Mouse (Mus musculus): Measurements from ENCODE around the gene Ganc.

Ganc gene

GRCm38 (mm10) chr2:120403653-120403985 is at the start of gene Ganc:
Gene Ganc, plus strand, starts transcription at chr2:120403896.
- no peak for DNase-seq (ENCODE audit: low spot score in 2 of 2)

- DNase-seq (ENCODE audit: low spot score in 2 of 2): no peak
Observed at GRCm38 (mm10) chr2:120360425-120360824, 43.3 kb upstream of the Ganc start.

GRCm38 (mm10) chr2:120366501-120366900 is 37.2 kb upstream of the Ganc start:
- DNase-seq (ENCODE audit: low spot score in 2 of 2): no peak

GRCm38 (mm10) chr2:120367416-120368207 is 36.1 kb upstream of the Ganc start:
- no peak for DNase-seq (ENCODE audit: low spot score in 2 of 2)

- DNase-seq (ENCODE audit: low spot score in 2 of 2): no peak
Observed at GRCm38 (mm10) chr2:120373858-120374257, 29.8 kb upstream of the Ganc start.

- no peak for DNase-seq (ENCODE audit: low spot score in 2 of 2)
Observed at GRCm38 (mm10) chr2:120386264-120386663, 17.4 kb upstream of the Ganc start.

- no peak for DNase-seq (ENCODE audit: low spot score in 2 of 2)
Observed at GRCm38 (mm10) chr2:120387291-120387690, 16.4 kb upstream of the Ganc start.

- no peak for DNase-seq (ENCODE audit: low spot score in 2 of 2)
Observed at GRCm38 (mm10) chr2:120389376-120389775, 14.3 kb upstream of the Ganc start.

GRCm38 (mm10) chr2:120390934-120391333 is 12.8 kb upstream of the Ganc start:
- DNase-seq (ENCODE audit: low spot score in 2 of 2): no peak

- no peak for DNase-seq (ENCODE audit: low spot score in 2 of 2)
Observed at GRCm38 (mm10) chr2:120392406-120392805, 11.3 kb upstream of the Ganc start.

- DNase-seq (ENCODE audit: low spot score in 2 of 2): no peak
Observed at GRCm38 (mm10) chr2:120397951-120398350, 5.7 kb upstream of the Ganc start.

GRCm38 (mm10) chr2:120402813-120403212 is 883 bp upstream of the Ganc start:
- no peak for DNase-seq (ENCODE audit: low spot score in 2 of 2)

- DNase-seq (ENCODE audit: low spot score in 2 of 2): peak; percentile 94 to 96
Observed at GRCm38 (mm10) chr2:120403986-120404822, 508 bp downstream of the Ganc start, which contains the start of gene Tmem87a. Gene Tmem87a, minus strand, starts transcription at chr2:120404113.

- no peak for DNase-seq (ENCODE audit: low spot score in 2 of 2)
Observed at GRCm38 (mm10) chr2:120404823-120405765, 1.4 kb downstream of the Ganc start.

GRCm38 (mm10) chr2:120411096-120411628 is 7.5 kb downstream of the Ganc start:
- no peak for DNase-seq (ENCODE audit: low spot score in 2 of 2)

GRCm38 (mm10) chr2:120414113-120414512 is 10.4 kb downstream of the Ganc start:
- DNase-seq (ENCODE audit: low spot score in 2 of 2): no peak

GRCm38 (mm10) chr2:120414738-120415414 is 11.2 kb downstream of the Ganc start:
- no peak for DNase-seq (ENCODE audit: low spot score in 2 of 2)

- no peak for DNase-seq (ENCODE audit: low spot score in 2 of 2)
Observed at GRCm38 (mm10) chr2:120424386-120424785, 20.7 kb downstream of the Ganc start.

GRCm38 (mm10) chr2:120444486-120444885 is 40.8 kb downstream of the Ganc start:
- no peak for DNase-seq (ENCODE audit: low spot score in 2 of 2)

- DNase-seq (ENCODE audit: low spot score in 2 of 2): no peak
Observed at GRCm38 (mm10) chr2:120446373-120446772, 42.7 kb downstream of the Ganc start.

- no peak for DNase-seq (ENCODE audit: low spot score in 2 of 2)
Observed at GRCm38 (mm10) chr2:120447306-120447705, 43.6 kb downstream of the Ganc start.
